Comparison of ENCODE assay signal across 28 mouse cellular contexts in genomic region chr14:60432136-60432535, GRCm38 (mm10). TPM values are rescaled to one million over a fixed set of nuclear protein-coding genes. Genes with fewer than 3 reads are reported as not detected.
DNase-seq lines count a peak whose midpoint lies in the region; ATAC-seq and TF ChIP-seq lines count a peak whose summit lies in the region.
"Had no signal": no experiment of that assay in that cellular context is flagged by ENCODE, and none has a peak within 500 bp of the region (broad histone marks: within the 10 kb centered on the region; RNA-seq: fewer than 3 reads in every experiment).

No protein-coding gene starts in this region.

- no peaks in the 10 kb centered on the region for H3K9me3 ChIP-seq in forebrain, embryonic 10.5 days
- H3K9me3 ChIP-seq in forebrain, embryonic 13.5 days (replicated peaks): no peaks in the 10 kb centered on the region
- H3K9me3 ChIP-seq: embryonic facial prominence, embryonic 10.5 days; embryonic facial prominence, embryonic 13.5 days; forebrain, embryonic 15.5 days; G1E; heart, embryonic 10.5 days; heart, embryonic 13.5 days; hindbrain, embryonic 12.5 days; hindbrain, embryonic 15.5 days had no signal

- H3K4me3 ChIP-seq in forebrain, embryonic 10.5 days: no peak overlapping the region
- no peak overlapping the region for H3K4me3 ChIP-seq in forebrain, embryonic 13.5 days
- H3K4me3 ChIP-seq in embryonic fibroblast, embryonic 13.5 days (ENCODE audit: insufficient read depth, low read length): no peak overlapping the region
- H3K4me3 ChIP-seq: embryonic facial prominence, embryonic 10.5 days; embryonic facial prominence, embryonic 13.5 days; forebrain, embryonic 15.5 days; heart, embryonic 10.5 days; heart, embryonic 13.5 days; hindbrain, embryonic 12.5 days; hindbrain, embryonic 15.5 days had no signal

- peaks cover 49% of the 10 kb centered on the region for H3K4me1 ChIP-seq in forebrain, embryonic 10.5 days
- H3K4me1 ChIP-seq in forebrain, embryonic 13.5 days: peaks cover 22% of the 10 kb centered on the region
- peaks cover 26% of the 10 kb centered on the region for H3K4me1 ChIP-seq in embryonic fibroblast, embryonic 13.5 days (ENCODE audit: control insufficient read depth, insufficient read depth, low read length)

- H3K36me3 ChIP-seq in forebrain, embryonic 10.5 days (replicated peaks): no peaks in the 10 kb centered on the region
- H3K36me3 ChIP-seq in forebrain, embryonic 13.5 days (ENCODE audit: poor library complexity, severe bottlenecking): no peaks in the 10 kb centered on the region
- H3K36me3 ChIP-seq: embryonic facial prominence, embryonic 10.5 days; embryonic facial prominence, embryonic 13.5 days; forebrain, embryonic 15.5 days; G1E; heart, embryonic 10.5 days; heart, embryonic 13.5 days; hindbrain, embryonic 12.5 days; hindbrain, embryonic 15.5 days had no signal

- WGBS in forebrain, embryonic 10.5 days: 74% methylated on average over 2 of the region's 2 CpGs
- WGBS in forebrain, embryonic 13.5 days: 78% methylated on average over 2 of the region's 2 CpGs

- no peak for DNase-seq in forebrain, embryonic 10.5 days (ENCODE audit: extremely low spot score, low spot score)
- no peak for DNase-seq in kidney, adult 9 months
- no peak for DNase-seq in kidney, postnatal 14 days
- DNase-seq in c-Kit-positive CD71-positive TER-119-positive erythroid progenitor cells, embryonic 14.5 days (ENCODE audit: low spot score): no peak
- DNase-seq: adrenal gland, postnatal 10 days; adrenal gland, postnatal 36 days; B cell, adult 2 months; cerebellum, adult 11-12 months; cerebellum, adult 8-10 months; cerebellum, postnatal 10 days; embryo, embryonic 11 days; gastrocnemius, postnatal 36 days; heart, adult 18-20 months; heart, postnatal 14 days; heart, postnatal 4 days had no signal

- peak overlapping the region; percentile 40; the same call in 1 of the 2 replicates for H3K27ac ChIP-seq in forebrain, embryonic 10.5 days
- no peak overlapping the region for H3K27ac ChIP-seq in forebrain, embryonic 13.5 days
- peak overlapping the region; percentile 9; the same call in 1 of the 2 replicates for H3K27ac ChIP-seq in embryonic fibroblast, embryonic 13.5 days (ENCODE audit: insufficient read depth, low read length)
- H3K27ac ChIP-seq: embryonic facial prominence, embryonic 10.5 days; embryonic facial prominence, embryonic 13.5 days; forebrain, embryonic 15.5 days; heart, embryonic 10.5 days; heart, embryonic 13.5 days; hindbrain, embryonic 12.5 days; hindbrain, embryonic 15.5 days had no signal

- no peak overlapping the region for H3K4me2 ChIP-seq in forebrain, embryonic 13.5 days
- H3K4me2 ChIP-seq: embryonic facial prominence, embryonic 13.5 days; forebrain, embryonic 15.5 days; heart, embryonic 13.5 days; hindbrain, embryonic 12.5 days; hindbrain, embryonic 15.5 days had no signal

- no peak for ATAC-seq in forebrain, embryonic 13.5 days
- peak; percentile 84 for ATAC-seq in megakaryocyte, adult 5-6 weeks (ENCODE audit: poor library complexity, severe bottlenecking)
- ATAC-seq: forebrain, embryonic 15.5 days; intestine, postnatal 0 days had no signal

- H3K9ac ChIP-seq in forebrain, embryonic 13.5 days: no peak overlapping the region
- H3K9ac ChIP-seq: embryonic facial prominence, embryonic 13.5 days; forebrain, embryonic 15.5 days; heart, embryonic 13.5 days; hindbrain, embryonic 12.5 days; hindbrain, embryonic 15.5 days had no signal

- no peak for TF ChIP-seq POLR2A in embryonic fibroblast, embryonic 13.5 days (IDR thresholded peaks at IDR 0.05; ENCODE audit: low read depth, low read length)

- no peaks in the 10 kb centered on the region for H3K27me3 ChIP-seq in forebrain, embryonic 10.5 days (ENCODE audit: poor library complexity, severe bottlenecking)
- no peaks in the 10 kb centered on the region for H3K27me3 ChIP-seq in forebrain, embryonic 13.5 days
- H3K27me3 ChIP-seq: embryonic facial prominence, embryonic 13.5 days; forebrain, embryonic 15.5 days; heart, embryonic 13.5 days; hindbrain, embryonic 12.5 days; hindbrain, embryonic 15.5 days had no signal

- TF ChIP-seq CTCF in embryonic fibroblast, embryonic 13.5 days (IDR thresholded peaks at IDR 0.05; ENCODE audit: borderline replicate concordance, insufficient read depth, low read length): no peak

RNA-seq across cellular contexts. Expression of gene Amer2, which starts 59.1 kb away (rescaled TPM):
- polyA plus RNA-seq in forebrain, embryonic 10.5 days (2016; fragmentation: Nextera tagmentation; extraction: Ambion mirVana): 7.7 and 9.6 TPM in 2 replicates
- 24.4 and 31.0 TPM in 2 replicates for polyA plus RNA-seq in forebrain, embryonic 13.5 days (2015; fragmentation: Nextera tagmentation; extraction: Ambion mirVana)
- polyA plus RNA-seq in embryonic fibroblast, embryonic 13.5 days (2011; ENCODE audit: insufficient read length, low read depth, missing spikeins): 0.73 and 1.2 TPM in 2 replicates
- total RNA-seq in megakaryocyte, adult 5-6 weeks (2015): 2.9 and 4.4 TPM in 2 replicates
- 1.9 and 2.4 TPM in 2 replicates for total RNA-seq in megakaryocyte, adult 5-6 weeks (2017)
- total RNA-seq: CH12.LX; gastrocnemius, postnatal 36 days; heart, adult 18-20 months; heart, postnatal 14 days had no signal
- polyA plus RNA-seq: G1E had no signal
